ENCODE assay signal across 8 mouse cellular contexts in the genomic region with DNA sequence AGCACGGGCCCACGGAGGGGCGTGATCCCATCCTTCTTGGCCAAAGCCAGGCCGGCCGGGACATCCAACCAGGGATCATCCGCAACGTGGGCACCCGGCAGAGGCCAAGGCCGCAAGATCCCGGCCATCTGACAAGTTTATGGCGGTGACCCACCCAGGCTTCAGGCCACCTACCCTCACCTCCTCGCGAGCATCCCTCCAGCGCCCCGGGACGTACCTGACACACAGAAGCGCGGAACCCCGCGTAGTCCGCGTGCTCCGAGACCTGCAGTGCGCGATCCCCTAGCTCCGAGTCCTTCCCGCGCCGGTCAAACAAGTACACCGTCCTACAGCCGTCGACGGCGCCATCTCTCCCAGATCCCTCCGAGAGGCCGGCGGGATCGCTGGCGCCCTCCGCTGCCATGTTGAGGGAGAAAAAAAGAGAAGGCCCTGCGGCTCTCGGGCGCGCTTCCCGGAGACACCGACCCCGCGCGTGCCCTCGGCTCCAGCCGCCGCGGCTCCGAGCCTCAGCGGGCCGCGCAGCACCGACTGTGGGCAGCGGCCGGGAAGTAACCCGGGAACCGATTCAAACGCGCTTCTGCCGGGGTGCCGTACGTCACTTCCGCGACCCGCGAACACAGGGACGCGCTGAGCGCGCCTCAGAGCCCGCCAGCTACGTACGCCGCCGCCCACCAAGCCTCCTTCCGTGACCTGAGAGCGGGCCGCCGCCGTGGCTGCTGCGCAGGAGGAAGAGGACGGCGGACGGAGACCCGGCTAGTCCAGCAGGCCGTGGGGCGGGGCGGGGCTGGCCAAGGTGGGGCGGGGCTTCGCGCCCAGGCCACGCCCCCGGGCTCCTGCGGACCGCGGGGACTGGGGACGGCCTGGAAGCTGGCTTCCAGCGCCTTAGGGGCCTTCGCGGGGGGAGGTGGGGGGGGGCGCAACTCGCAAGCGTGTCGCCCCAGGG. TPM values are rescaled to one million over a fixed set of nuclear protein-coding genes. Genes with fewer than 3 reads are reported as not detected.
A peak's percentile ranks its signal among the peaks of the same experiment; 100 is the strongest.
DNase-seq lines count a peak whose midpoint lies in the region; ATAC-seq and TF ChIP-seq lines count a peak whose summit lies in the region.

A gene (minus strand): TSS at position 582 of the 943 bp plus-strand sequence.

- TF ChIP-seq POLR2A in cerebellum, adult 2 months (IDR thresholded peaks at IDR 0.05; ENCODE audit: borderline replicate concordance, insufficient read depth, low read length): peak; percentile 42

- peak; percentile 87 for DNase-seq in MEL-GATA-1-ER (ENCODE audit: extremely low read depth, low read depth)
- DNase-seq in cerebellum, adult 2 months: peak; percentile 95
- DNase-seq in forebrain, postnatal 0 days: peak; percentile 94
- peak; percentile 95 for DNase-seq in heart, postnatal 4 days
- peak; percentile 89 to 92 for DNase-seq in layer of hippocampus, adult 8-10 months (ENCODE audit: low spot score in 2 of 2)
- peak; percentile 97 for DNase-seq in lung, embryonic 14.5 days
- DNase-seq in testis, postnatal 14 days (ENCODE audit: low spot score): peak; percentile 94

- H3K4me3 ChIP-seq in cerebellum, adult 2 months (replicated peaks; ENCODE audit: insufficient read depth, low read depth, low read length): peak within 1 kb of the TSS; percentile 100
- peak within 1 kb of the TSS; percentile 96 for H3K4me3 ChIP-seq in forebrain, postnatal 0 days (ENCODE audit: low read depth, low read length)
- peak within 1 kb of the TSS; percentile 90 for H3K4me3 ChIP-seq in lung, embryonic 14.5 days (ENCODE audit: low read depth, low read length)

- TF ChIP-seq CTCF in cerebellum, adult 2 months (IDR thresholded peaks at IDR 0.05; ENCODE audit: borderline replicate concordance, insufficient read depth, low read depth, low read length): no peak
- TF ChIP-seq CTCF in forebrain, postnatal 0 days (IDR thresholded peaks at IDR 0.05; ENCODE audit: low read depth): peak; percentile 33; the same call in 1 of the 2 replicates
- TF ChIP-seq CTCF in lung, embryonic 14.5 days (IDR thresholded peaks at IDR 0.05; ENCODE audit: low read depth): peak; percentile 26; the same call in 1 of the 2 replicates

- peak within 1 kb of the TSS; percentile 95 for H3K9ac ChIP-seq in forebrain, postnatal 0 days
- H3K9ac ChIP-seq in lung, embryonic 14.5 days: peak within 1 kb of the TSS; percentile 92

- peak; percentile 95 for ATAC-seq in forebrain, postnatal 0 days
- ATAC-seq in lung, embryonic 14.5 days (ENCODE audit: insufficient read depth): peak; percentile 96
- ATAC-seq in neutrophil, adult 5-6 weeks (ENCODE audit: extremely low read depth, insufficient number of reproducible peaks, low FRiP score, poor library complexity, severe bottlenecking): peak; percentile 92

- H3K27me3 ChIP-seq in cerebellum, adult 2 months (ENCODE audit: control insufficient read depth, insufficient read depth, low read length): no peaks in the 10 kb centered on the region
- no peaks in the 10 kb centered on the region for H3K27me3 ChIP-seq in forebrain, postnatal 0 days (ENCODE audit: insufficient read depth, low read length)
- H3K27me3 ChIP-seq in lung, embryonic 14.5 days (ENCODE audit: insufficient read depth, low read length): no peaks in the 10 kb centered on the region

- peak within 1 kb of the TSS; percentile 86 for H3K27ac ChIP-seq in cerebellum, adult 2 months (ENCODE audit: insufficient read depth, low read length)
- peak within 1 kb of the TSS; percentile 98 for H3K27ac ChIP-seq in forebrain, postnatal 0 days (ENCODE audit: low read depth, low read length)
- H3K27ac ChIP-seq in lung, embryonic 14.5 days (ENCODE audit: low read depth): peak within 1 kb of the TSS; percentile 99

- WGBS in cerebellum, adult 2 months: under 1% methylated on average over 105 of the region's 109 CpGs
- 0% methylated on average over 97 of the region's 109 CpGs for WGBS in forebrain, postnatal 0 days
- under 1% methylated on average over 93 of the region's 109 CpGs for WGBS in lung, embryonic 14.5 days

- peak within 1 kb of the TSS; percentile 84 for H3K4me2 ChIP-seq in forebrain, postnatal 0 days (ENCODE audit: low read depth)
- H3K4me2 ChIP-seq in lung, embryonic 14.5 days: peak within 1 kb of the TSS; percentile 85

- no peaks in the 10 kb centered on the region; the same call in 1 of the 2 replicates for H3K4me1 ChIP-seq in cerebellum, adult 2 months (ENCODE audit: control insufficient read depth, insufficient read depth, low read length)
- peaks cover 18% of the 10 kb centered on the region for H3K4me1 ChIP-seq in forebrain, postnatal 0 days (ENCODE audit: insufficient read depth)
- H3K4me1 ChIP-seq in lung, embryonic 14.5 days (ENCODE audit: insufficient read depth): peaks cover 9% of the 10 kb centered on the region

- no peaks in the 10 kb centered on the region for H3K36me3 ChIP-seq in forebrain, postnatal 0 days (ENCODE audit: insufficient read depth)
- no peaks in the 10 kb centered on the region for H3K36me3 ChIP-seq in lung, embryonic 14.5 days (ENCODE audit: insufficient read depth)

- no peaks in the 10 kb centered on the region for H3K9me3 ChIP-seq in forebrain, postnatal 0 days (ENCODE audit: low read length)
- no peaks in the 10 kb centered on the region for H3K9me3 ChIP-seq in lung, embryonic 14.5 days (ENCODE audit: low read depth, low read length)

RNA-seq across cellular contexts. Expression of the gene that starts here (rescaled TPM):
- polyA plus RNA-seq in cerebellum, adult 2 months (2012; rRNA removed): 24.6 and 26.4 TPM in 2 replicates
- 52.2 and 58.7 TPM in 2 replicates for total RNA-seq in forebrain, postnatal 0 days (2014; rRNA removed)
- polyA plus RNA-seq in forebrain, postnatal 0 days (2015; fragmentation: Nextera tagmentation; extraction: Ambion mirVana): 24.8 and 35.4 TPM in 2 replicates
- 10 to 100 TPM; 33.8 to 36.2 TPM for total RNA-seq in heart, postnatal 4 days (2021)
- 10 to 100 TPM; 30.3 to 34.7 (median 33.9) TPM for total RNA-seq in layer of hippocampus, adult 8-10 months (2022)
- polyA plus RNA-seq in lung, embryonic 14.5 days (2014; fragmentation: Nextera tagmentation; extraction: Ambion mirVana): 96.8 and 103 TPM in 2 replicates
- 307 and 387 TPM in 2 replicates for total RNA-seq in neutrophil, adult 5-6 weeks (2017)

Comparison
In these comparisons a context has a peak if more than half of its experiments do, and no peak if none do; other contexts are left out.
1. Peak in every context shown above with its lines: DNase-seq, ATAC-seq, H3K4me3 ChIP-seq and H3K27ac ChIP-seq.